Mouse (Mus musculus) kidney, embryonic 15.5 days (tissue): ENCODE data around the gene Specc1l. TPM values are rescaled to one million over a fixed set of nuclear protein-coding genes. Genes with fewer than 3 reads are reported as not detected.
A peak's percentile ranks its signal among the peaks of the same experiment; 100 is the strongest.

Source experiments
- ATAC-seq: fragments of 200-750 bp; cut with Nextera tagmentation; replicated peaks from 2 replicates; pipeline ENCODE4 v1.8.0; 2017; ENCODE audit warnings: moderate TSS enrichment; ENCODE audit not compliant: low FRiP score
- H3K27ac ChIP-seq: fragments of 300-500 bp; sonication (generic); 2 replicates; pipeline ENCODE4 v1.5.1; 2015; ENCODE audit warnings: mild to moderate bottlenecking, inconsistent platforms
- H3K27me3 ChIP-seq: fragments of 300-500 bp; sonication (generic); 2 replicates; pipeline ENCODE4 v1.6.1; 2015; ENCODE audit warnings: inconsistent platforms
- H3K36me3 ChIP-seq: fragments of 300-500 bp; sonication (generic); 2 replicates; pipeline ENCODE4 v1.6.1; 2015; ENCODE audit warnings: inconsistent platforms
- H3K4me1 ChIP-seq: fragments of 300-500 bp; sonication (generic); 2 replicates; pipeline ENCODE4 v1.6.1; 2015; ENCODE audit warnings: inconsistent platforms
- H3K4me2 ChIP-seq: fragments of 300-500 bp; sonication (generic); 2 replicates; pipeline ENCODE4 v1.6.1; 2015; ENCODE audit warnings: moderate library complexity, mild to moderate bottlenecking, inconsistent platforms
- H3K4me3 ChIP-seq: fragments of 300-500 bp; sonication (generic); replicated peaks from 2 replicates; pipeline ENCODE4 v1.5.1; 2015; ENCODE audit warnings: mild to moderate bottlenecking, inconsistent platforms
- H3K9ac ChIP-seq: fragments of 300-500 bp; sonication (generic); 2 replicates; pipeline ENCODE4 v1.6.1; 2015; ENCODE audit warnings: mild to moderate bottlenecking, inconsistent platforms
- H3K9me3 ChIP-seq: fragments of 300-500 bp; sonication (generic); replicated peaks from 2 replicates; pipeline ENCODE4 v1.6.1; 2016; ENCODE audit warnings: inconsistent platforms
- WGBS: fragments of 180-500 bp; shearing (Covaris S2); methylation state at CpG from one replicate; pipeline ENCODE4 v1.1.7; 2015; ENCODE audit warnings: mixed read lengths; 5-methylcytosine and 5-hydroxymethylcytosine counted together
- polyA plus RNA-seq: library from polyadenylated mRNA; unstranded; fragments of >200 nt; fragmentation: Nextera tagmentation; extraction: Ambion mirVana; gene quantifications from 2 replicates; pipeline ENCODE4 v1.2.1, GENCODE M21; 2015

Gene Specc1l
- polyA plus RNA-seq, 1 experiment from 2014 or later = 34.1 TPM

DNA sequence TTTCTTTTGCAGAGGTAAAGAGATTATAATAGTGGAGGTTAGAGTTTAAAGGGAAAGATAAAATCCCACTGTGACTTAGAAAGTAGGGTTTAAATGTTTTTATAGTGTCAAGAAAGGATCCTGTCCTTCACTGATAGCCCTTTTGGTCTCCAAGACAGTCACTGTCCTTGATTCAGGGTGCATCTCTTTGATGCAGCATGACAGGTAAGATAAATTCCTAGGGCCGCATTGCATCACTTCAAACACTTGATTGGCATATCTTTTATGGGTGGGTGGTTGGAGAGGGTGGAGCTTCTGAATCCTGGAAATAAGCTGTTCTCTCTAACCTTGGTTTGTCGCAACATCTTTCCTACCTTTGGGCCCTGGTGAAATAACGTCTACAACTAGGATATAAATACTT, 15.5 kb downstream of the Specc1l start:
- ATAC-seq = no peak
- no peak overlapping the region for H3K4me2 ChIP-seq
- WGBS = 81% methylated on average over 3 of the region's 3 CpGs

DNA sequence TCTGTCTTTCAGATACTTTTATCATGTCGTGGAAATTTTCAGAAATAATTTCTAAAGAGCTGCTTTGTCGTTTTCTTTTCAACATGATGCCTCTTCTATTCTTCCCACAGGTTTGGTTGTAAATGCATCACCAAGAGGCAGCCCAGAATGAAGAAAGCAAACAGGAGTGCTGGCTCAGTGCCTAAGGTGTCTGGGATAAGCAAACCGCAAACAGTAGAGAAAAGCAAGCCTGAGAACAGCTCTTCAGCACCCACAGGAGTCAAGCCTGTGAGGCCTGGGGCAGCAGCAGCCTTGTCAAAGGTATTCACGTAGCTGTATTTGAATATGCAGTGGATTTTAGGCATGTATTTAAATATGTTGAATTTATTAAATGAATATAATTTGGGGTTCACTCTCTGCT, 18.7 kb downstream of the Specc1l start:
- H3K27ac ChIP-seq = no peak overlapping the region
- no peak for ATAC-seq
- H3K4me3 ChIP-seq = no peak overlapping the region
- no peaks in the 10 kb centered on the region for H3K27me3 ChIP-seq
- WGBS = 81% methylated on average over 4 of the region's 4 CpGs
- H3K9me3 ChIP-seq = no peaks in the 10 kb centered on the region
- 0 out of 2 replicates have a peak, but pooled peaks cover 3% of the 10 kb centered on the region for H3K4me1 ChIP-seq
- no peak overlapping the region for H3K4me2 ChIP-seq
- H3K9ac ChIP-seq = no peak overlapping the region
- peaks cover 51% of the 10 kb centered on the region for H3K36me3 ChIP-seq

More for the DNA sequence above, 15.5 kb downstream of the Specc1l start:
- no peak overlapping the region for H3K27ac ChIP-seq
- H3K9ac ChIP-seq = no peak overlapping the region
- H3K36me3 ChIP-seq = peaks cover 36% of the 10 kb centered on the region
- no peak overlapping the region for H3K4me3 ChIP-seq
- no peaks in the 10 kb centered on the region for H3K9me3 ChIP-seq
- no peaks in the 10 kb centered on the region for H3K27me3 ChIP-seq
- H3K4me1 ChIP-seq = 0 out of 2 replicates have a peak, but pooled peaks cover 7% of the 10 kb centered on the region

DNA sequence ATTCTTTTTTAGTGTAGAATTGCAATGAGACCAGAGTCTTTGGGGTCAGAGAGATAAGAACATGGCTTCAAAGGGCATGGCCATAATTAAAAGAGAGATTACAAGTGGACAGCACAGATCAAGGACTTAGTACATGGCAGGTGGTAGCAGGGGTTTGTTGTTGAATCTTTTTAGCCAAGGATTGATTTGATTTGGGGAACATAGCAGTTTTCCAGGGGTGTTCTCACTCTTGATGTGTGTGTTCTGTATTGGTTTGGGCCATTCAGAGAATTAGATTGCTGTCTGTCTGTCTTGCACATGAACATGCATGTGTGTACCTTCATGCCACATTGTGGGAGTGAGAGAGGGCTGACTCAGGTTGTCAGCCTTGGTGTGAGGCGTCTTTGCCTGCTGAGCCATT, 20.0 kb downstream of the Specc1l start:
- ATAC-seq = no peak
- Histone ChIP-seq H3K4me2 (no peak overlapping the region), H3K4me3 (no peak overlapping the region), H3K4me1 (peaks cover 7% of the 10 kb centered on the region; the same call in 1 of the 2 replicates), H3K27me3 (no peaks in the 10 kb centered on the region), H3K9ac (no peak overlapping the region), H3K27ac (no peak overlapping the region), H3K9me3 (no peaks in the 10 kb centered on the region), H3K36me3 (peaks cover 55% of the 10 kb centered on the region)
- 84% methylated on average over 1 of the region's 1 CpGs for WGBS

DNA sequence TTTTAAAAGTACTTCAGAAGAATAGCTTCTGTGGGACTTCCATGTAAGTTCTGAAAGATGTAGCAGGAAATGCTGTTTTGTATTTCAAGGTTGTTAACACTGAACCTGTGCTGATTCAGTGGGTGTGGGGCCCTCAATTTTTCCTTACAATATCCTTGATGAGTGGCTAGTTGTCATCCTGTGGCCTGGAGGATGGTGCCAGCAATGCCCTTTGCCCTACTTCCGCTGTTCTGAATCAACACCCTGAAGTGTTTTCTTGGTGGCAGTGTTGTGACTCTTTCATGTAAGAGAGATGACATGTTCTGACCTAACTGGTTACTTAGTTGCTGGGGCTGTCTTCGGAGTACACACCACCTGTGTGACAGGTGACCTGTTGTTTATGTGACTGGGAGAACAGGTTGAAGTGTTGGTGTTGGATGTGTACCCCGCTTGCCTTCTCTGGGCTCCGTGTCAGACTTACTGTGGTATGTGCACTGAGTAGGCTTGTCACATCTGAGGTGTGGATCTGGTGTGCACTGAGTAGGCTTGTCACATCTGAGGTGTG, 20.8 kb downstream of the Specc1l start:
- no peaks in the 10 kb centered on the region for H3K9me3 ChIP-seq
- no peak overlapping the region for H3K27ac ChIP-seq
- H3K4me2 ChIP-seq = no peak overlapping the region
- no peak overlapping the region for H3K4me3 ChIP-seq
- H3K27me3 ChIP-seq = no peaks in the 10 kb centered on the region
- peaks cover 7% of the 10 kb centered on the region; the same call in 1 of the 2 replicates for H3K4me1 ChIP-seq
- 94% methylated on average over 4 of the region's 4 CpGs for WGBS
- H3K9ac ChIP-seq = no peak overlapping the region
- no peak for ATAC-seq
- peaks cover 59% of the 10 kb centered on the region for H3K36me3 ChIP-seq

DNA sequence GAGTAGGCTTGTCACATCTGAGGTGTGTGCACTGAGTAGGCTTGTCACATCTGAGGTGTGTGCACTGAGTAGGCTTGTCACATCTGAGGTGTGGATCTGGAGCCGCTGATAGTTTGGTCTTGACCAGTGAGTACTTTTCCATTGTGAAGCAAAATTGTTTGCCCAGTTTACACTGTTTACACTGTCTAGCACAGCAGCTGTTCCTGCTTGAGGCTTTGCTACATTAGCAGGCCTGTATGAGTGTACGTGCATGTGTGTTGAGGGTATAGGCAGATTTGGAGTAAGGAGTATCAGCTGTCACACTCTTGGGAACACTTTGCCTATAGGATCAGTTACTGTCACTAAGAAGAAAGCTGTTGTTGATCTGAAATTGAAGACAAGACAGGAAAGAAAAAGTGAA, 21.6 kb downstream of the Specc1l start:
- H3K27ac ChIP-seq = no peak overlapping the region
- H3K27me3 ChIP-seq = no peaks in the 10 kb centered on the region
- WGBS = 70% methylated on average over 2 of the region's 2 CpGs
- H3K4me1 ChIP-seq = peaks cover 7% of the 10 kb centered on the region; the same call in 1 of the 2 replicates
- no peak overlapping the region for H3K4me2 ChIP-seq
- H3K9me3 ChIP-seq = no peaks in the 10 kb centered on the region
- H3K4me3 ChIP-seq = no peak overlapping the region
- H3K36me3 ChIP-seq = peaks cover 62% of the 10 kb centered on the region
- H3K9ac ChIP-seq = no peak overlapping the region
- peak; percentile 69 for ATAC-seq

DNA sequence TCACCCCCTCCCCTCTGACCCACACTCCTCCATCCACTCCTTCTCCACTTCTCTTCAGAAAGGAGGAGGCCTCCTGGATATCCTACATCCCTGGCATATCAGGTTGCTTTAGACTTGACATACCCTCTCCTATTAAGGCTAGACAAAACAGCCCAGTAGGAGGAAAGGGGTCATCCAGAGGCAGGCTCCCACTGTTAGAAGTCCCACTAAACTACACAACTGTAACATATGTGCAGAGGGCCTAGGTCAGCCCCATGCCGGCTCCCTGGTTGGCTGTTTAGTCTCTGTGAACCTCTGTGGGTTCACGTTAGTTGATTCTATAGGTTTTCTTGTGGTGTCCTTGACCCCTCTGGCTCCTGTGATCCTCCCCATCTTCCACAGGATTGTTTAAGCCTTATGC, 23.9 kb downstream of the Specc1l start:
- no peaks in the 10 kb centered on the region for H3K27me3 ChIP-seq
- H3K9ac ChIP-seq = no peak overlapping the region
- no peak overlapping the region for H3K4me2 ChIP-seq
- H3K36me3 ChIP-seq = peaks cover 49% of the 10 kb centered on the region
- H3K27ac ChIP-seq = no peak overlapping the region
- peak; percentile 66 for ATAC-seq
- H3K4me3 ChIP-seq = no peak overlapping the region
- H3K9me3 ChIP-seq = no peaks in the 10 kb centered on the region
- H3K4me1 ChIP-seq = peaks cover 5% of the 10 kb centered on the region; the same call in 1 of the 2 replicates
- WGBS = 32% methylated on average over 2 of the region's 2 CpGs

DNA sequence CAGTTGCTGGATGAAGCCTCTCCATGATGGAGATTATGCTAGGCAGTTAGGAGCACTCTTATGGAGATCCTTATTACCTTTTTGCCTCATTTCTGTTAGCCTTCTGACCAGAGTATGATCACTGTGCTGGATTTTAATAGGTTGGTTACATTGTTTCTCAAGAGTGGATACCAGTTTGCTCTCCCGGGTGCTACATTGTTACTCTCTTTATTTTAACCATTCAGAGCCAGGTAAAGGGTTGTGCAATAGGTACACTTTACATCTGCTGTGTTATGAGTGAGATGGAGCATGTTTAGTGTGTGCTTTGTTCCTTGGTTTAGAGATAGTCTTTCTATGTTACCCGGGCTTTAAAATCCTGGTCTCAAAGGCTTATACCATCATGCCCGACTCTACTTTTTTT, 24.3 kb downstream of the Specc1l start:
- H3K27ac ChIP-seq = no peak overlapping the region
- no peak overlapping the region for H3K4me3 ChIP-seq
- no peaks in the 10 kb centered on the region for H3K9me3 ChIP-seq
- 0 out of 2 replicates have a peak, but pooled peaks have one; percentile 4 for ATAC-seq
- no peaks in the 10 kb centered on the region for H3K27me3 ChIP-seq
- H3K9ac ChIP-seq = no peak overlapping the region
- H3K36me3 ChIP-seq = peaks cover 50% of the 10 kb centered on the region
- peaks cover 5% of the 10 kb centered on the region; the same call in 1 of the 2 replicates for H3K4me1 ChIP-seq
- H3K4me2 ChIP-seq = no peak overlapping the region
- 92% methylated on average over 3 of the region's 3 CpGs for WGBS

DNA sequence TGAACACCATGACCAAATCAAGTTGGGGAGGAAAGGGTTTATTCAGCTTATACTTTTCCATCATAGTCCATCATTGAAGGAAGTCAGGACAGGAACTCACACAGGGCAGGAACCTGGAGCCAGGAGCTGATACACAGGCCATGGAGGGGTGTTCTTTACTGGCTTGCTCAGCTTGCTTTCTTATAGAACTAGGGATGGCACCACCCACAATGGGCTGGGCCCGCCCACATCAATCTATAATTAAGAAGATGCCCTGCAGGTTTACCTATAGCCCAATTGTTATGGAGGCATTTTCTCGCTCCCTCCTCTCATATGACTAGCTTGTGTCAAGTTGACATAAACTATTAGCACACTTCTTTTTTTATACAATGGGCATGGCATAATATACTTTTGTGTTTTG, 25.3 kb downstream of the Specc1l start:
- H3K9me3 ChIP-seq = no peaks in the 10 kb centered on the region
- H3K27ac ChIP-seq = no peak overlapping the region
- H3K4me2 ChIP-seq = no peak overlapping the region
- no peak overlapping the region for H3K9ac ChIP-seq
- no peak for ATAC-seq
- H3K4me3 ChIP-seq = no peak overlapping the region
- WGBS = 94% methylated on average over 2 of the region's 2 CpGs
- H3K27me3 ChIP-seq = no peaks in the 10 kb centered on the region
- H3K36me3 ChIP-seq = peaks cover 51% of the 10 kb centered on the region
- peaks cover 5% of the 10 kb centered on the region; the same call in 1 of the 2 replicates for H3K4me1 ChIP-seq

DNA sequence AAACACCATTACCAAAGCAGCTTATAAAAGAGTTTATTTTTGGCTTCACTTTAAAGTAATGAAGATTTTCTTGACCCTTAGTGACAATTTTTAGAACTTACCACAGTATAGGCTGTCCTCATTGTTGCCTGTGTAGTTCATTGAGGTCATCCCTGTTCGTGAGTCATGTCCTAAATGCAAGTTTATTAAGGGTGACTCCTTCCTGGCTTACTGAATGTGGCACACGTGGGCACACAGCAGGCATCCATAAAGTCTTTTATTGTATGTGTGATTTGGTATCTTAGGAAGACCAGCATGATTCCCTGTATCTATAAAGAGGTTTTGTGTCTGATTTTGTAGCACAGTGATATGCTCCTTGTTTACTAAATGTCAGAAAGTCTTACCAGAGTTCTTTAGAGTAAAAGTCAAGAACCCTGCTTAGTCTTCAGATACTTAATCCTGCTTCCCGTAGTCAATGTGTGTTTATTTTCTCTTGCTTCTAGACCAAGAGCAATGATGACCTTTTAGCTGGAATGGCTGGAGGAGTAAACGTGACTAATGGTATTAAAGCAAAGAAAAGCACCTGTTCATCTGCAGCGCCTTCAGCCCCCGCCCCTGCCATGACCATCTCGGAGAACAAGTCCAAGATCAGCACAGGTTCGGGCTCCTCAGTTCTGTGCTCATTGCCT, 28.8 kb downstream of the Specc1l start:
- 73% methylated on average over 8 of the region's 8 CpGs for WGBS
- Histone ChIP-seq H3K4me3 (no peak overlapping the region), H3K27me3 (no peaks in the 10 kb centered on the region), H3K9ac (no peak overlapping the region), H3K36me3 (peaks cover 68% of the 10 kb centered on the region), H3K4me1 (peaks cover 5% of the 10 kb centered on the region; the same call in 1 of the 2 replicates), H3K9me3 (no peaks in the 10 kb centered on the region), H3K4me2 (no peak overlapping the region), H3K27ac (no peak overlapping the region)
- ATAC-seq = no peak

DNA sequence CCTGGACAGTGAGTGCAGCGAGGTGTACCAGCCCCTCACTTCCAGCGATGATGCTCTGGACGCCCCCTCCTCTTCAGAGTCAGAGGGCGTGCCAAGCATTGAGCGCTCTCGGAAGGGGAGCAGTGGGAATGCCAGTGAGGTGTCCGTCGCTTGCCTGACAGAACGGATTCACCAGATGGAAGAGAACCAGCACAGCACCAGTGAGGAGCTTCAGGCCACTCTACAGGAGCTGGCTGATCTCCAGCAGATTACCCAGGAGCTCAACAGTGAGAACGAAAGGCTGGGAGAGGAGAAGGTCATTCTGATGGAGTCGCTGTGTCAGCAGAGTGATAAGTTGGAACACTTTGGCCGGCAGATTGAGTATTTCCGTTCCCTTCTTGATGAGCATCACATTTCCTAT, 33.9 kb downstream of the Specc1l start:
- Histone ChIP-seq H3K9me3 (no peaks in the 10 kb centered on the region), H3K4me3 (no peak overlapping the region), H3K4me2 (no peak overlapping the region), H3K27ac (no peak overlapping the region), H3K36me3 (peaks cover 82% of the 10 kb centered on the region), H3K4me1 (no peaks in the 10 kb centered on the region), H3K9ac (no peak overlapping the region), H3K27me3 (no peaks in the 10 kb centered on the region)
- 89% methylated on average over 13 of the region's 13 CpGs for WGBS
- ATAC-seq = no peak

DNA sequence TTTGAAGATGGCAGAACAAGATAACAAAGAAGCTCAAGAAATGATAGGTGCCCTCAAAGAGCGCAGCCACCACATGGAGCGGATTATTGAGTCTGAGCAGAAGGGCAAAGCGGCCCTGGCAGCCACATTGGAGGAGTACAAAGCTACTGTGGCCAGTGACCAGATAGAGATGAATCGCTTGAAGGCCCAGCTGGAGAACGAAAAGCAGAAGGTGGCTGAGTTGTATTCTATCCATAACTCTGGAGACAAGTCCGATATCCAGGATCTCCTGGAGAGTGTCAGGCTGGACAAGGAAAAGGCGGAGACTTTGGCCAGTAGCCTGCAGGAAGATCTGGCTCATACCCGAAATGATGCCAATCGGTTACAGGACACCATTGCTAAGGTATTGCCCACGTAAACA, 34.5 kb downstream of the Specc1l start:
- H3K27ac ChIP-seq = no peak overlapping the region
- H3K4me2 ChIP-seq = no peak overlapping the region
- H3K36me3 ChIP-seq = peaks cover 80% of the 10 kb centered on the region
- H3K4me3 ChIP-seq = no peak overlapping the region
- H3K4me1 ChIP-seq = no peaks in the 10 kb centered on the region
- no peaks in the 10 kb centered on the region for H3K27me3 ChIP-seq
- WGBS = 94% methylated on average over 10 of the region's 10 CpGs
- H3K9me3 ChIP-seq = no peaks in the 10 kb centered on the region
- H3K9ac ChIP-seq = no peak overlapping the region
- no peak for ATAC-seq

DNA sequence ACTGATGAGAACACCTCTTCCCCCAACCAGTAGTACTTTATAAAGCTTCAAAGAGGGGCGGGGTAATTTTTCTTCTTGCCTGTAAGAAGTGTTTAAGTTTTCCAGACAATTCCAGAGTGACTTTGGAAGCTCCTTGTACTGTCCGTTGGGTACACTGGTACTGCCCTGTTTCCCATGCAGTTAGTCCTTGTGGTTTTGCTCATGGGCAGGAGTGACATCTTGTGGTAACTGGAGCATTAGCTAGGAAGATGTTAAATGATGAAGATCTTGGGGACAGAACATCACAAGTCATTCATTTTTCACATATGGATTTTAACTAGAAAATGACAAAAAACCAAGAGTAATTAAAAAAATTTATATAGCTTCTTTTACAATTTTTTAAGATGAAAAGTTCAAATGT, 39.1 kb downstream of the Specc1l start:
- H3K36me3 ChIP-seq = peaks cover 42% of the 10 kb centered on the region
- WGBS = 65% methylated on average over 2 of the region's 2 CpGs
- no peak overlapping the region for H3K27ac ChIP-seq
- no peak overlapping the region for H3K4me2 ChIP-seq
- H3K9me3 ChIP-seq = no peaks in the 10 kb centered on the region
- no peak overlapping the region for H3K4me3 ChIP-seq
- H3K4me1 ChIP-seq = peaks cover 11% of the 10 kb centered on the region
- H3K9ac ChIP-seq = no peak overlapping the region
- H3K27me3 ChIP-seq = no peaks in the 10 kb centered on the region
- ATAC-seq = no peak
